Mouse (Mus musculus) heart, postnatal 14 days (tissue): ENCODE measurements around the gene Ppp1r18. TPM values are rescaled to one million over a fixed set of nuclear protein-coding genes. Genes with fewer than 3 reads are reported as not detected.

ENCODE experiments used
- DNase-seq, 2 experiments: peaks; one replicate each; pipeline ENCODE4 v3.0.0; 2021 to 2022
- intact Hi-C: fragments of 180-260 bp; cut with DNase I; formaldehyde crosslinking; loops from one replicate; pipeline ENCODE4 v1.15.1; 2025
- total RNA-seq, 2 experiments: library from RNA; stranded (reverse); gene quantifications; 2 replicates each; pipeline ENCODE4 v1.2.3; 2021

Gene Ppp1r18
- total RNA-seq, 2 experiments from 2014 or later: 21.1 to 25.0 TPM

DNA sequence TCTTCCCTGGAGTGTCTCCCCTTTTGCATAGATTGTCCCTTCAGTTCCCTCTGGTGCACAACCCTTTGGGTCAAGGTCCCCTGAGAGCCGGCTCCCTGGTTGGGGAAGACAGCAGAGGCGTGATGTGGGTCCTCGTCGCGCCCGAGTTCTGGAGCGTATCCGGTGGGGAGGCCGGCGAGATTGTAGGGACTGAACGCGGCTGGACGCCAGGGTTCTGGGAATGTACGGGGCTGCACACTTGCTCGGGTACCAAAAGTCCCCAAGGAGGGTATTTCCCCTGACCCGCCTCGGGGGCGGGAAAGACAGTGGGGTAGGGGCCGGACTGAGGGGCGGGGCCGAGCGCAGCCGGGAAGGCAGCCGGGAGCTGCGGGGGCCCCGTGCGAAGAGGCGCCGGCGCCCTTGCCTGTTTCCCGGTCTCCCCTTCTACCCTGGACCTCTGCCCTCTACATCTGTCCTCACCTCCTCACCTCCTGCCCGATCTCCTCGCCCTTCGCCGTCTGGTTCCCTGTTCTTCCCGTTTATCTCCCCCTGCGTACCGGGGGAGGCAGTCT lies 963 bp downstream of the Ppp1r18 start:
- peak; percentile 83 to 86 for DNase-seq
- intact Hi-C loops: no loop called here

DNA sequence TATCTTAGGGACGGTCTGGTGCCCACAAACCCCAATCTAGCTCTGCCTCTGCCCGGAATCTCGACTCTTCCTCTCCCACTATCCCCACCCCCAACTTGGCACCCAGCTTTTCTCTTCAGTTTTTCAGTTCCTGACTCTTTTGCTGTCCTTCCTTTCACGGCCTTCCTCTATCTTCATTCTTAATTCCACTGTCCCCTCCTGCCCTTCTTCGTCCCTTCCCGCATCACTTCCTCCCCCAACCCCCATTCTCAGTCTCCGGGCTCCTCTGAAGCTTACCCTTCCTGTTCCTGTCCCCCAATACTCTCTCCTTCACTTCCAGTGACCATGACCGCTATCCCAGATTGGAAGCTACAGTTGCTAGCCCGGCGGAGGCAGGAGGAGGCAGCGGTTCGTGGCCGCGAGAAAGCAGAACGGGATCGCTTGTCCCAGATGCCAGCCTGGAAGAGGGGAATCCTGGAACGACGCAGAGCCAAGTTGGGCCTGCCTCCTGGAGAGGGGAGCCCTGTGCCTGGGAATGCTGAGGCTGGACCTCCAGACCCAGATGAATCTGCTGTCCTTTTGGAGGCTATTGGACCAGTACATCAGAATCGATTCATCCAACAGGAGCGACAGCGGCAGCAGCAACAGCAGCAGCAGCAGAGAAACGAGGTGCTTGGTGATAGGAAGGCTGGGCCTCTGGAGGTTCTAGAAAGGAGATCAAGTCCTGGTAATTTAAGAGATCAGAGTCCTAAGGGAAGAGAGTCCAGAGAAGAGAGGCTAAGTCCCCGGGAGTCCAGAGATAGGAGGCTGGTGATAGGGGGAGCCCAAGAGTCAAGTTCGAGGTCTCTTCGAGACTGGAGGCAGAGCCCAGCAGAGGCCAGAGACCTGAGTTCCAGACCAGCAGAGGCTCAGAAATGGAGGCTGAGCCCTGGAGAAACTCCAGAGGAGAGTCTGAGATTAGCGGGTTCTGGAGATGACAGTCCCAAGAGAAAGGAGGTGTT lies 1.8 kb downstream of the Ppp1r18 start:
- intact Hi-C loops: no loop called here

DNA sequence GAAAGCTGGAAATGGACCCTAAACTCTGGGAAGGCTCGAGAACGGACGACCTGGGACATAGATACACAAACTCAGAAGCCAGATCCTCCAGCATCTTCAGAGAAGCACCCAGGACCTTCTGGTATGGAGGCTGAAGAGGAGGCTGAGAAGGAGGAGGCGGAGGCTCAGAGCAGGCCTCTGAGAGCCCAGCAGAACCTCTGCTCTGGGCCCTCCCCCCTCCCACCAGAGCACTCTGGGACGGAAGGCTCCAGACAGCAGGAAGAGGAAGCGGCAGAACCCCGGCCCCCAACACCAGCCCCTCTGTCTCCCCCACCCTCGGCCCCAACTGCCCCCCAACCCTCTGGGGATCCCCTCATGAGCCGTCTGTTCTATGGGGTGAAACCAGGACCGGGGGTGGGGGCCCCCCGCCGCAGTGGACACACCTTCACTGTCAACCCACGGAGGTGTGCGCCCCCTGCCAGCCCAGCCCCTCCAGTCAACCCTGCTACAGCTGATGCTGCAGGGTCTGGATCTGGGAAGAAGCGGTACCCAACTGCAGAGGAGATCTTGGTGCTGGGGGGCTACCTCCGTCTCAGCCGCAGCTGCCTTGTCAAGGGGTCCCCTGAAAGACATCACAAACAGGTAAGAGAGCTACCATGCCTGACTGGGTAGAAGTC lies 2.9 kb downstream of the Ppp1r18 start:
- DNase-seq: peak; percentile 44 to 50
- intact Hi-C loops: no loop called here

More for the DNA sequence above, 1.8 kb downstream of the Ppp1r18 start:
- DNase-seq: peak; percentile 54 to 60

DNA sequence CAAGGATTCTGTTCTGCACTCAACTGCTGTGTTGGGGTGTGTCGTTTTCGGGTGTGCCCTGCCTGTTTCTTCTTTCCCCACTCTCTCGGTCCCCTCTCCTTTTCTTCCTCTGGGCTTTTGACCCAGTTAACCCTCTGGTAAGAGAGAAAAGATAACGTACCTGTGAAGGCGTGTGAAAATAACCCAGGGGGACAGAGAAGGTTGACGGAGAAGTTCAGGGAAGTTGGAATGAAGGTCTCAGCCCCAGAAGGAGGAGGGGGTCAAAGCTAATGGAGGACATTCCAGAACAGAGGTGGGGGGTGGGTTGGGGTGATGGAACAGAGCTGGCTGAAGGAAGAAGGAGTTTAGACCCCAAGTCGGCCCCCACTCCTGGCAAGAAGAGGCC lies 3.6 kb downstream of the Ppp1r18 start:
- intact Hi-C loops: no loop called here
- DNase-seq: no peak

DNA sequence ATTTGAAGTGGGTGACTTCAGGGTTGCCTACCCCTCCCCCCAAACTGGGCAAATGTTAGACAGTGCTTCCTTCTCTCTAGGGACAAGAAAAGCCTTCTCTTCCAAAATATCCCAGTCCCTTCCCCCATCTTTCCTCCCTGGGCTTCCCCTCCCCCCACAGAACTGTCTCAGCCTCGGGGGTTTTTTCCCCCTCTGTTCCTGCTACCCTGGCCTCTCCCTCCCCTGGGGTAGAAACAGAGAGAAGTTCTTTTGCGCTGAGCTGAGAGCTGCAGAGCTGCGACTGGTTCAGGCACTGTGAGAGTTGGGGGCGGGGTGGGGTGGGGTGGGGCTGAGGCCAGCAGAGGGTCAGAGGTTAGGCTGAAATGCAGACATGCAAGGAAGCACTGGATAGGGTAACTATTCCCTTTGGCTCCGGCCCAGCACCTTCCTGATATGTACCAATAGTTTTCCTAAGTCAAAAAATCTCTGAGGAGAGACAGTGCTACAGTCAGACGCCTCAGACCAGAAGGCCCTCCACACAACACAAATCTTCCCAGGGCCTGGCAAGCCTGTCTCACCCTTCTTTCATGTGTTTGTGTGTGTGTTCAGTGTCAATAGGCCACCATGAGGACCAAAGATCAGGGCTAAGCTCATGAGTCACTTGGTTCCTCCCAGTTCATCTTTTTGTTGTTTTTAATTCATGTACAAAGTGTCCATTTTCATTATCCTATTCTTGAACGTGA lies 4.1 kb downstream of the Ppp1r18 start:
- intact Hi-C loops: no loop called here
- DNase-seq: peak; percentile 60 to 61

DNA sequence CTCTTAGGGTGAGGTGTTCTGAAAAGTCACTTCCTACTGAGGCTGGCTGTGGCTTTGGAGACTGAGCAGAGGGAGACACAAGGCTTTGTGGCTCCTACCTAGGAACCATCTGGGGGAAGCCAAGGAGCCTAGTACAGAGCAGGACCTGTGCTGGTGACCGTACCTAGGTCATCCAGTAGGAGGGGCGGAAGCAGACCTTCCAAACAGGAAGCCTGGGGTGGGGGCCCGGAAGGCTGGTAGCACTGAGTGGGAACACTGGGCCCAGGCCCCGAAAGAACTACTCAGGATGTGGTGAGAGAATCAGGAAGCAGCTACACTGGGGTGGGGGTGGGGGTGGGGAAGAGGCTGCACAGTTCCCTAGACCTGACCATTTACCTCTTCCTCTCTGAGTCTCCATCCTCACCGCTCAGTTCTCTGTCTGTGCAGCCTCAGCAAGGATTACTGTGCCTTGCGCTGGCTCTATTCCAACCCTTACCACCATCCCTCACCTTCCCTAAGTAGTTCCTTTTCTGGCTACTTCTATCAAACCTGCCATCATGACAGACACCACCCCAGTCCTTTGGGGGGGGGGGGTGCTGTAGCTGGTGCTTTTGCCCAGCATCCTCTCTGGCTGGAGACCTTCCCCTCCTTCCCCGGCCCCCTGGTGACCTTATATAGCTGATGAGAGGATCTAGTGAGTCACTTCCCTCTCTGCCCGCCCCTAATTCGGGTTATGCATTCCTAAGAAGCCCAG lies 4.9 kb downstream of the Ppp1r18 start:
- DNase-seq: peak; percentile 70 to 75
- intact Hi-C loops: no loop called here

DNA sequence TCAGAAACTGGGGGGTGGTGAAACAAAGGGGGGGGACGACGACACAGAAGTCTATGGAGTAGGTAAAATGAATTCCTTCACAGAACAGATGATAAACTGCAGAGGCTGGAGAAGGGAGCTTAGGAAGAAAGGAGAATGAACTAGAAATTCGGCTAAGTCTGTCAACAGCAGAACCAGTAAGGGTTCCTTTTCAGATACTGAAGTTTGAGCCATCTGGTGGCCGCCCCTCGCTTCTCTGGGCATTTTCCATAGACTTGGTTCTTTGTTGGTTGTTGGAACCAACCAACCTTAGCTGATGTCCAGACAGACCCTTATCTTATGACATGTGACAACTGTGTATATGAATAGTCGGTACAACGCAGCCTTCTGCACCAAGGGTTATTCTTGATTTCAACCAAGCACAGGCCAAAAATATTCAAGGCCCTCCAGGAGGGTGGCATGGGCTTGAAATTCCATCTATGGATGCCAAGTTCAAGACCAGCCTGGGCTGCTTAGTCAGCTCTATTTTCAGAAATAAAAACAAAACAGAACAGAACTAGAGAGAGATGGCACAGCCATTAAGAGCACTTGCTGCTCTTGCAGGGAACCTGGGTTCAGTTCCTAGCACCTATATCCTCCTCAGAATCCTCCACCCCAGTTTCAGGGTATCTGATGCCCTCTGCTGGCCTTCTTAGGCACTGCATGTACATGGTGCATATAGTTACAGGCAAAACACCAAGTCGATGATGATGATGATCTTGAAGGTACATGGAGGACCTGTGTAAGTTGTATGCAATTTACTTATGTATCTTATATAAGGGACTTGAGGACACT lies 5.7 kb downstream of the Ppp1r18 start:
- intact Hi-C loops: no loop called here
- DNase-seq: peak; percentile 29 to 56

DNA sequence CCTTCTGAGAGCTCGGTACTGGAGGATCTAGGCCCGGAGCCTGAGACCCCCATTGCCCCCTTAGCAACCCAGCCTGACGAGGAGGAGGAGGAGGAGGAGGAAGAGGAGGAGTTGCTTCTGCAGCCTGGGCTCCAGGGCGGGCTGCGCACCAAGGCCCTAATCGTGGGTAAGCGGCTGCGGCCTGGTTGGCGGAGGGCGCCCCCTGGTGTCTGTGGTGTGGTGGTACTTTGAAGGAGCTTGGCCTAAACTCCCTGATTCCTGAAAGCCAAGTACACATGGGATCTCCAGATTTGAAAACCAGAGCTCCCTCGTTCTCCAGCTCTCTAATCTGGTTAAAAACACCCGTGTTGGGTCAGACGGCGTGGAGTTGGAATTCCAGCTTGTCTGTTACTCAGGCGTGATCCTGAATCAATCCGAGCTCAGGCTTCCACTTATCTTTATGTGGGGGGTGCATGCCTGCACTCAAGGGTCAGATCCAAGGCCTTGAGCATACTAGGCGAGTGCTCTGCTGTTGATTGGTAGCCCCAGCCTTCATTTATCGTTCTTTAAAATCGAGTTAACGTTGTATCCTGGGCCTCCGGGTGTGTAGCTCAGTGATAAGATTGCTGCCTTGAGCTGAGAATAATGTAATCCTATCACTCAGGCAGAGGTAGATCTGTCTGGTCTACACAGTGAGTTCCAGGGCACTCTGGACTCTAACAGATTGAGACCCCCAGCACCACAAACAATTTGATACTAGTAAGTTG lies 8.6 kb downstream of the Ppp1r18 start:
- DNase-seq: peak; percentile 95
- intact Hi-C loops: loop anchor here (1.0 kb wide), 1 partner anchor 135 kb away; no protein-coding TSS in a partner anchor

DNA sequence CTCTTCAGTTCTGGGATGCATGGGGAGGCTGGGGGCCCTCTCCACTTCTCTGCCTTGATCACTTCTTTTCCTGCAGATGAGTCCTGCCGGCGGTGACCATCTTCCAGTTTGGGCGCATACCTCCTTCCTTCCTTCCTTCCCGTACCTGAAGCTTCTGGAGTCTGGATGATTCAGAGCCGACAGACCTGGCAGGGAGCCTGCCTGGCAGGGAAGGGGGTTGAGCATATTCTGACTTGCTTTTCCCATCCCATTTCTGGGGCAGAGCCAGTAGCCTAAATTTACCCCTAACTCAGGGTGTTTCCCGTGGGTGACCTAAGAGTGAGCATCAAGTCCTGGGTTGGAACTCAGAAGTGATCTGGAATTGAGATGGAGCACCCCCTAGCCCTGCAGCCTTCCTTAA lies 9.3 kb downstream of the Ppp1r18 start:
- intact Hi-C loops: loop anchor here (1.0 to 5.0 kb wide), 2 partner anchors 38 to 39 kb away; partner anchors contain the start of gene Atat1
- DNase-seq: no peak

DNA sequence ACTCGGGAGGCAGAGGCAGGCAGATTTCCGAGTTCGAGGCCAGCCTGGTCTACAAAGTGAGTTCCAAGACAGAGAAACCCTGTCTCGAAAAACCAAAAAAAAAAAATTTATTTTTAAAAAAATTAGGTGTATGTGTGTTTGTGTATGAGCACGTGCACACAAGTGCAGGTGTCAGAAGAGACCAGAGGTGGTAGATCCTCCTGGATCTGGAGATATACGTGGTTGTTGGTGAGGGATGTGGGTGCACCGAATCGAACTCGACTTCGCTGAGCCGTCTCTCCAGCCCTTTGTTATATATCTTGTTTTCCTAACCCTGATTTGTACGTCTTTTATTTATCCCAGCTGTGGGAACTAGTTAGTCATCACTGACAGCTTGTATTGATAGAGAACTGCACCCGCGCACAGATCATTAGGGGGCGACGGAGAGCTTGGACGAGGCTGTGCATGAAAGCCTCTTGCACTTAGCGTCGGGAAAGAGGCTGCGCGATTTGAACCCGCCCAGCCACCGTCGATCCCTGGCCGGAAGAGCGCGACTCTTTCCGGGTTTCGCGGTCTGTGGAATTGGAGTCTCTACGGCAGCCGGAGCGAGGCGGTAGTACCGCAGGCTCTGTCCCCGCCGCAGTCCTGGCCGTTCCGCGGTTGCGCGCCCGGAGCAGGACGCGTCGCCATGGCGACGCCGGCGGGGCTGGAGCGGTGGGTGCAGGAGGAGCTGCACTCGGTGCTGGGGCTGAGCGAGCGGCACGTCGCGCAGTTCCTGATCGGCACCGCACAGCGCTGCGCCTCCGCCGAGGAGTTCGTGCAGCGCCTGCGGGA lies 14.1 kb downstream of the Ppp1r18 start, which contains the start of gene Dhx16:
Gene Dhx16, plus strand, starts transcription at position 575 of the 813 bp plus-strand sequence.
- intact Hi-C loops: loop anchor here (5.0 kb wide), 1 partner anchor 33 kb away; the partner anchor contains the start of gene Atat1
- DNase-seq: peak; percentile 95 to 97

DNA sequence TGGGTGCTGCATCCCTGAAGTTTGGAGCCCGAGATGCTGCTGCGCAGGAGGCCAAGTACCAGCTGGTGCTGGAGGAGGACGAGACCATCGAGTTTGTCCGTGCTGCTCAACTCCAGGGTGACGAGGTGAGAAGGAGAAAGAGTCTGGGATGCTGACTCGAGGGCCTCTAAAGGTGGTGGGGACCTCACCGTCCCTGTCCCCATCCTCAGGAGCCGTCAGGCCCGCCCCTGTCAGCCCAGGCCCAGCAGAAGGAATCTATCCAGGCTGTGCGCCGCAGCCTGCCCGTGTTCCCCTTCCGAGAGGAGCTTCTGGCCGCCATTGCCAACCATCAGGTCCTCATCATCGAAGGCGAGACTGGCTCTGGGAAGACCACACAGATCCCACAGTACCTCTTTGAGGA lies 17.5 kb downstream of the Ppp1r18 start:
- no peak for DNase-seq
- intact Hi-C loops: no loop called here

DNA sequence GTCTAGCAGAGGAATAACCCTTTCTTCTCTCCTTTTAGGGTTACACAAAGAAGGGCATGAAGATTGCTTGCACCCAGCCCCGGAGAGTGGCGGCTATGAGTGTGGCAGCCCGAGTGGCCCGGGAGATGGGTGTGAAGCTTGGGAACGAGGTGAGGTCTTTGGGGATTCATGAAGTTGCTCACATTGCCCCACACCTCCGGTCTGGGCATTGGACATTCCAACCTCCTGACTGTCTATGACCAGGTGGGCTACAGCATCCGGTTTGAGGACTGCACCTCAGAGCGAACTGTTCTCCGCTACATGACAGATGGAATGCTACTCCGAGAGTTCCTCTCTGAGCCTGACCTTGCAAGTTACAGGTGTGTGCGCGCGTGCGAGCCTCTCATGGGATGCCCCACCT lies 18.4 kb downstream of the Ppp1r18 start:
- DNase-seq: no peak
- intact Hi-C loops: no loop called here

DNA sequence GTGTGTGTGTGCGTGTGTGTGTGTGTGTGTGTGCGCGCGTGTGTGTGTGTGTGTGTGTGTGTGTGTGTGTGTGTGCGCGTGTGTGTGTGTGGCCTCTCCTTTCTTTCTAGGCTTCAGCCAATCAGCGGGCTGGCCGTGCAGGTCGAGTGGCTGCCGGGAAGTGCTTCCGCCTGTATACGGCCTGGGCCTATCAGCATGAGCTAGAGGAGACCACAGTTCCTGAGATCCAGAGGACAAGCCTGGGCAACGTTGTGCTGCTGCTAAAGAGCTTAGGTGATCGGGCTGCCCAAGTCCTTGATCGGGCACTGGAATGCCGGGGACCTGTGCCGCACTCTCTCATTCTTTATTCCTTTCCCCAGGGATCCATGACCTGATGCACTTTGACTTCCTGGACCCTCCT lies 22.3 kb downstream of the Ppp1r18 start:
- intact Hi-C loops: no loop called here

DNA sequence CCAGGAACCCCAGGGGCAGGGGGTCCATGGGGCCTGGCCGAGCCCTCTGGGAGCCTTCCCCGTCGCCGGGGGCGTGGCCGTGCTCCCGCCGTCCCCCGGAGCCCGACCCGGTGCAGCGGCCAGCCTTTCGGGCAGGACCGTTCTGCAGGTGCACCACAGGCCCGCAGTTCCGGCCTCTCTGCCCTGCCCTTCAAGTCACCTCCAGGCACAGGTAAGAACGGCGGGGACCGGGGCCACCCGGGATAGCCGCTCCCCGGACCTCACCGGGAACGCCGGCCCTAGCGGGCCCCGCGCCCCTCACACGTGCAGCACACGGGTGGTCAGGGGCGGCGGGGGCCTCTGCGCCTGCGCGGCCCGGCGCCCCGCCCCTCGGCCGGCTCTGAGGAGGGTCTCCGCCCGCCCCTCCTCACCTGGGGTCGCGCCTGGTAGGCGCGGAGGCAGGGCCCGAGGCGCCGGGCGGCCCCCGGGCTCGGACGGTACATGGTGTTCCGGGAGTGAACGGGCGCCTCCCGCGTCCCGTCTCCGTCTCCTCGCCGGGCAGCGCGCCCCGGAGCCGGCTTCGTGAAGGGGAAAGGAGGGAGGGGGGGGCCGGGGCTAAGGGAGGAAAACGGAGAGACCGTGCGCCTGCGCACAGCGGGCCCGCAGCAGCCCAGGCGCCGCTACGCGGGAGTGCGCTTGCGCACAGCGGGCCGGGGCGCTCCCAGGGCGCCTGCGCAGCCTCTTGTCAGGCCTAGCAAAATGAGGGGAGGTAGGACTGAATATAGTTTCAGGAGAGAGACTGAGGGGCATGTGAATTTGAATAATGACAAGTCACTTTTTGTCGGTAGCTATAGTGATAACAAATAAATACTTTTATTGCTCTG lies 31.6 kb downstream of the Ppp1r18 start, which contains the start of gene 2310061I04Rik:
Gene 2310061I04Rik, minus strand, starts transcription at position 651 of the 863 bp plus-strand sequence.
- peak; percentile 96 to 98 for DNase-seq
- intact Hi-C loops: no loop called here

More for the DNA sequence above, 22.3 kb downstream of the Ppp1r18 start:
- DNase-seq: no peak

DNA sequence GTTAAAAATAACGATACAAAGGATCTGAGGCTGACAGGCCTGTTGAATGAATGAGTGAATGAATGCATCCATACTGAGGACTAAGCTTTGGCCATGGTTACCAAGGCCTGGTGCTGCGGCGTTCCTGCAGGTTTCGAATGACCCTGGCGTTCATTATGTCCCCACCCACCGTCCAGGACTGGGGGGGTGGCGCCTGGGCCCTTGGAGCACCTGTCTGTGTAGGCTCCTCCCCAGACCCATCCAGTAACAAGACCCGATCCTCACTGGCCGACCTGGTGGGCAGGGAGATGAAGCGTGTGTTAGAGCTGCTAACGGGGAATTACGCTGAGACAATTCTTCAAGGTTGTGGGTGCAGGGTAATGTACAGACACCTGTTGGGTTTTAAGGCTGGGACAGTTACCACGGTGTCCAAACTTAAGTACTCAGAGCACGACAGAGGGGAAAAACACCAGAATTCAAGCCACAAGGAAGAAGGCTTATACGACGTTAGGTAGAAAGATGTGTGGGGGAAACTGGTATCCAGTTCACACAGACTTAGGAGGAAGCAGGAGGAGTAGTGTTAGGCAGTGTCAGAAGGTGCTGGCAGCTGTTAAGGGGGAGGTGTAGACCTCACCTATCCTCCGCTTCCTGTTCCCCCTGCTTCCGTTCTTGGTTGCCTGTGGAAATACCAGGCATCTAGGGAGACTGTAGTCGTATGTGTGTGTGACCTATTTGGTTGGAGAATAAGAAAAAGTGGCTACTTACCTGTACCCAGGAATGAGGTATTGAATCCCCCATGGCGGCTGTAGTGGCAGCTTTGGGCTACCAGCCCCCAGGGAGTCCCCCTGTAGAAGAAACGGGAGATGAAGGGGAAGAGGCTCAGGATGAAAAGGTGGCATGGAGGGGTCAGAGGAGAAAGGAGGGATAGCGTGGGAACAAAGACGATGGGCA lies 32.5 kb downstream of the Ppp1r18 start:
- DNase-seq: no peak
- intact Hi-C loops: no loop called here
